Mouse (Mus musculus): ENCODE data around the gene Mnat1. TPM values are rescaled to one million over a fixed set of nuclear protein-coding genes. Genes with fewer than 3 reads are reported as not detected.

Mnat1 gene
- total RNA-seq, 2 experiments from 2014 or later: 18.2 to 47.0 TPM

GRCm38 (mm10) chr12:73221235-73221634, 97.7 kb downstream of the Mnat1 start:
- peak; percentile 82 for ATAC-seq (replicated peaks; ENCODE audit: low FRiP score, low TSS enrichment, poor library complexity, severe bottlenecking)

GRCm38 (mm10) chr12:73223872-73224271, 100.4 kb downstream of the Mnat1 start:
- ATAC-seq (replicated peaks; ENCODE audit: low FRiP score, low TSS enrichment, poor library complexity, severe bottlenecking): no peak

GRCm38 (mm10) chr12:73228427-73228826, 104.9 kb downstream of the Mnat1 start:
- no peak for ATAC-seq (replicated peaks; ENCODE audit: low FRiP score, low TSS enrichment, poor library complexity, severe bottlenecking)

GRCm38 (mm10) chr12:73230196-73230595, 106.7 kb downstream of the Mnat1 start:
- ATAC-seq (replicated peaks; ENCODE audit: low FRiP score, low TSS enrichment, poor library complexity, severe bottlenecking): no peak

- ATAC-seq (replicated peaks; ENCODE audit: low FRiP score, low TSS enrichment, poor library complexity, severe bottlenecking): no peak
Measured at GRCm38 (mm10) chr12:73231552-73231951, 108.0 kb downstream of the Mnat1 start.

- ATAC-seq (replicated peaks; ENCODE audit: low FRiP score, low TSS enrichment, poor library complexity, severe bottlenecking): no peak
Measured at GRCm38 (mm10) chr12:73232586-73232985, 109.1 kb downstream of the Mnat1 start.

- ATAC-seq (replicated peaks; ENCODE audit: low FRiP score, low TSS enrichment, poor library complexity, severe bottlenecking): no peak
Measured at GRCm38 (mm10) chr12:73241960-73242359, 118.4 kb downstream of the Mnat1 start.

GRCm38 (mm10) chr12:73245687-73246086, 122.2 kb downstream of the Mnat1 start:
- no peak for ATAC-seq (replicated peaks; ENCODE audit: low FRiP score, low TSS enrichment, poor library complexity, severe bottlenecking)

- no peak for ATAC-seq (replicated peaks; ENCODE audit: low FRiP score, low TSS enrichment, poor library complexity, severe bottlenecking)
Measured at GRCm38 (mm10) chr12:73255006-73255405, 131.5 kb downstream of the Mnat1 start.

GRCm38 (mm10) chr12:73259269-73259668, 135.8 kb downstream of the Mnat1 start:
- ATAC-seq (replicated peaks; ENCODE audit: low FRiP score, low TSS enrichment, poor library complexity, severe bottlenecking): no peak

- no peak for ATAC-seq (replicated peaks; ENCODE audit: low FRiP score, low TSS enrichment, poor library complexity, severe bottlenecking)
Measured at GRCm38 (mm10) chr12:73260339-73260738, 136.8 kb downstream of the Mnat1 start.

GRCm38 (mm10) chr12:73265381-73265978, 142.0 kb downstream of the Mnat1 start:
- no peak for ATAC-seq (replicated peaks; ENCODE audit: low FRiP score, low TSS enrichment, poor library complexity, severe bottlenecking)

- no peak for ATAC-seq (replicated peaks; ENCODE audit: low FRiP score, low TSS enrichment, poor library complexity, severe bottlenecking)
Measured at GRCm38 (mm10) chr12:73266597-73266996, 143.1 kb downstream of the Mnat1 start.

- ATAC-seq (replicated peaks; ENCODE audit: low FRiP score, low TSS enrichment, poor library complexity, severe bottlenecking): no peak
Measured at GRCm38 (mm10) chr12:73268497-73268896, 145.0 kb downstream of the Mnat1 start.

- no peak for ATAC-seq (replicated peaks; ENCODE audit: low FRiP score, low TSS enrichment, poor library complexity, severe bottlenecking)
Measured at GRCm38 (mm10) chr12:73269531-73269930, 146.0 kb downstream of the Mnat1 start.

GRCm38 (mm10) chr12:73269933-73270332, 146.4 kb downstream of the Mnat1 start:
- ATAC-seq (replicated peaks; ENCODE audit: low FRiP score, low TSS enrichment, poor library complexity, severe bottlenecking): no peak

GRCm38 (mm10) chr12:73274921-73275320, 151.4 kb downstream of the Mnat1 start:
- ATAC-seq (replicated peaks; ENCODE audit: low FRiP score, low TSS enrichment, poor library complexity, severe bottlenecking): no peak

GRCm38 (mm10) chr12:73286287-73287092, 163.0 kb downstream of the Mnat1 start, which contains the start of the genes Trmt5 and Slc38a6:
TSS of gene Trmt5 (minus strand) at chr12:73286710.
TSS of gene Slc38a6 (plus strand) at chr12:73286779.
- ATAC-seq (replicated peaks; ENCODE audit: low FRiP score, low TSS enrichment, poor library complexity, severe bottlenecking): peak; percentile 97

GRCm38 (mm10) chr12:73287609-73288008, 164.1 kb downstream of the Mnat1 start:
- ATAC-seq (replicated peaks; ENCODE audit: low FRiP score, low TSS enrichment, poor library complexity, severe bottlenecking): no peak

GRCm38 (mm10) chr12:73288626-73289025, 165.1 kb downstream of the Mnat1 start:
- ATAC-seq (replicated peaks; ENCODE audit: low FRiP score, low TSS enrichment, poor library complexity, severe bottlenecking): no peak

- ATAC-seq (replicated peaks; ENCODE audit: low FRiP score, low TSS enrichment, poor library complexity, severe bottlenecking): no peak
Measured at GRCm38 (mm10) chr12:73294884-73295283, 171.4 kb downstream of the Mnat1 start.

All from megakaryocyte-erythroid progenitor cell, adult 5-6 weeks (primary cell).